Mouse (Mus musculus) heart, postnatal 0 days (tissue): ENCODE results near the gene Slc17a7.

Source experiments
- CTCF ChIP-seq: IDR thresholded peaks from 2 replicates; pipeline ENCODE4 v1.5.1; 2016; ENCODE audit warnings: antibody characterized with exemption, control low read depth, low read depth
- EP300 ChIP-seq: IDR thresholded peaks from 2 replicates; pipeline ENCODE4 v1.6.1; 2016; ENCODE audit warnings: antibody characterized with exemption, low read depth

DNA sequence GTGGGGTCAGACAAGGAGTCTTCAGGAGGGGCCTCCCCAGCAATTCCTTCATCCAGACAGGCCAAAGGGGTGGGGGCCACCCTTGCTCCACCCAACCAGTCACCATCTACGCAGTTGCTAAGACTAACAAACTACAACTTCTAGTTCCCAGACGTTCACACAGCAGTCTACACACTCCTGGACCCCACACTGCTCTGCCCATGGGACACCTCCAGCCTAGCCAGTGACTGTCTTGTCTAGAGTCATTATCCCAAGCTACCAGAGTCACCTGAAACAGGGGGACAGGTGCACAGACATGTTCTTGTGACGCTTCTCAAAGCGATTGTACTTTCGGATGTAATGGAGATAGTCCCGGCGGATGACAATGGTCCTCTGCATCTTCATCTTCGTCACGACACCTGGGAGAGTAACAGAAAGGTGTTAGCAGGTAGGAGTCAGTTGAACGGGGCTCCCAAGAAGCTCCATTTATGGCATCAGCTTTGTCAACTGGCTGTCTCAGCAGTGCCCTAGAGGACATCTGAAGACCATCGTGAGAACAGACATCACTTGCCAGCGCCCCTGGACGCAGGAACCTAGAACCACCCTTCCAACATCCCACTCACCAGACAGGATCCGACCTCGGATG is 41.1 kb upstream of the Slc17a7 start:
- TF ChIP-seq CTCF: no peak
- no peak for TF ChIP-seq EP300
